Mouse (Mus musculus) left cerebral cortex, adult 11 months (tissue): ENCODE results near the gene Fam71e2.
"Not testable (repeated sequence)": the region's sequence is repeated elsewhere in the genome, so short reads cannot be mapped to it uniquely, and the experiment has no call there.

Source experiments
- DNase-seq: peaks from one replicate; pipeline ENCODE4 v3.0.0; 2022; ENCODE audit warnings: low spot score

The Fam71e2 gene

DNA sequence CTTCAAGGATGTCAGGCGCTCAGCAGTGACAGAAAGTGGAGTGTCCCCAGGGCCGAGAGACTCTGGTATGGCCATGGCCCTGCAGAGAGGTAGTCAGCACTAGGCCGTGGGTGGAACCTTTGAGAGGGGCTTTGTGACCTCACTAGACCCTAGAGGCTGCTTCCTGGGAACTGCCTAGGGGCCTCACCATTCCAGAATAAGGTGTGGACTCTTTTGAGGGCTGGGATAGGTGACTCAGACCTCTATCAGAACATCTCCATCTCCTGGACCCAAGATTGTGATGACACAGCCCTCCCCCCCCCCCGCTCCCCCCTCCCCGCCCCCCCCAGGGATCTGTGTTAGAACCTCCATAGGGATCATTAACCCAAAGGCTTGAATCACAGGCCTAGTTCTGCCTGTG lies at the start of gene Fam71e2:
Gene Fam71e2 (minus strand): TSS at position 101 of the 400 bp plus-strand sequence.
- no peak for DNase-seq

GRCm38 (mm10) chr7:4816559-4816958 lies 45.5 kb upstream of the Fam71e2 start:
- DNase-seq = no peak

- DNase-seq = no peak
Observed at GRCm38 (mm10) chr7:4813105-4813791, 42.1 kb upstream of the Fam71e2 start.

- DNase-seq = peak; percentile 99
Observed at GRCm38 (mm10) chr7:4812303-4813104, 41.4 kb upstream of the Fam71e2 start, which contains the start of gene Ube2s. Gene Ube2s (minus strand): TSS chr7:4812590.

GRCm38 (mm10) chr7:4811842-4812302 lies 40.8 kb upstream of the Fam71e2 start:
- no peak for DNase-seq

- not testable (repeated sequence) for DNase-seq
Observed at GRCm38 (mm10) chr7:4811131-4811530, 40.0 kb upstream of the Fam71e2 start.

DNA sequence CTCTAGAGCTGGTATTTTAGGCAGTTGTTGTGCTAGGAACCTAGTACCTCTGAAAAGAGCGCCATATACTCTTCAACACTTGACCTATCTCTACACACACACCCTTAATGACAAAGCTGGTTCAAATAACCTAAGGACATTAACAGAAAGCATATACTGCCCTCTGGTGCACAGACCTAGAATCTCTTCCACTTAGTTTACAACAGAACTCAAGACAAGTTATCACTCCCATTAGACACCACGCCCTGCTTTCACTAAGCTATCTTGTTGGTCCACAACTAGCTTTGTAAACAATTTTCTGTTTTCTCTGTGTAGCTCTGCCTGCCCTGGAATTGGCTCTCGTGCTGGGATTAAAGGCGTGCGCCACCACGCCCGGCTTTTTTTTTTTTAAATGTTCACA lies 35.6 kb upstream of the Fam71e2 start:
- DNase-seq = no peak

DNA sequence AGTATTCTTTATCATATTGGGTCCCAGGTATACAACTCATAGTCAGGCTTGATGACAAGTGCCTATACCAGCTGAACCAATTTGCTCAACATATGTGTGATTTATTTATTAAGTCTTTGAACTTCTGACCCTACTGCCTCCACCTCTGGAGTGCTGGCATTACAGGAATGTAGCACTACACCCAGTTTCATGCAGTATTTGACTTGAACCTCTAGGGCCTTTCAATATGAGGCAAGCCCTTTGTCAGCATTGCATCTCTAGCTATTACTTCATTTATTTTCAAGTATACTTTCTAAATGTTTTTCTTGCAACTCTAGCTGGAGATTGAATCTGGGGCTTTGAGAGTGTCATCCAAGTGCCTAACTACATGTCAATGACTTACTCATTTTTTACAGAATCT lies 31.1 kb upstream of the Fam71e2 start:
- no peak for DNase-seq

DNA sequence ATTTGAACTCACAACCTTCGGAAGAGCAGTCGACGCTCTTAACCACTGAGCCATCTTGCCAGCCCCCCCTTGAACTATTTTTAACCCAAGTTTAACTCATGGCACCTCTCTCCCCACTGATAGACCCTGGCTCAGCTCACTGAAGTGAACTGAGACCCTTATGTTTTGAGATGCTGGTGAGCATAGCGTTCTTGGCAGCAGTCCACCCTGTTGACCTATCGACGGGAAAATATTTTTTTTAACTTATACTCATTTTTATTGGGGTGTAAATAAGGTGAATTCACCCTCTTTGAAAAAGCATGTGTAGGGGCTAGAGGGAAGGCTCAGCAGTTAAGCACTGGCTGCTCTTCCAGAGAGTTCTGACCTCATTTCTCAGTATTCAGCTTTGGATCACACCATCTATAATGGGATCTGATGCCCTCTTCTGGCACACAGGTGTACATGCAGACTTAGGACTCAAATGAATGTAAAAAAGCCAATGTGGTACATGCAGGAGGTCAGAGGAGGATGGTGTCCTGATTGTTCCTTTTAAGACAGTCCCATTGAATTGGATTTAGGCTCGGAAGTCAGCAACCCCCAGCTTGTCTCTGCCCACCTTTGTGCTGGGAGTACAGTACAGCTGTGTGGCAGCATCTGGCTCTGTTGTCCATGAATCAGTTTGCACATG lies 24.8 kb upstream of the Fam71e2 start:
- DNase-seq = no peak

GRCm38 (mm10) chr7:4794631-4795168 lies 23.6 kb upstream of the Fam71e2 start:
- DNase-seq = no peak

GRCm38 (mm10) chr7:4793674-4794073 lies 22.6 kb upstream of the Fam71e2 start:
- DNase-seq = no peak

GRCm38 (mm10) chr7:4793248-4793647 lies 22.1 kb upstream of the Fam71e2 start:
- not testable (repeated sequence) for DNase-seq

- DNase-seq = peak; percentile 92
Observed at GRCm38 (mm10) chr7:4792278-4793212, 21.4 kb upstream of the Fam71e2 start, which contains the start of gene Rpl28. Gene Rpl28 (plus strand): TSS chr7:4792874.

DNA sequence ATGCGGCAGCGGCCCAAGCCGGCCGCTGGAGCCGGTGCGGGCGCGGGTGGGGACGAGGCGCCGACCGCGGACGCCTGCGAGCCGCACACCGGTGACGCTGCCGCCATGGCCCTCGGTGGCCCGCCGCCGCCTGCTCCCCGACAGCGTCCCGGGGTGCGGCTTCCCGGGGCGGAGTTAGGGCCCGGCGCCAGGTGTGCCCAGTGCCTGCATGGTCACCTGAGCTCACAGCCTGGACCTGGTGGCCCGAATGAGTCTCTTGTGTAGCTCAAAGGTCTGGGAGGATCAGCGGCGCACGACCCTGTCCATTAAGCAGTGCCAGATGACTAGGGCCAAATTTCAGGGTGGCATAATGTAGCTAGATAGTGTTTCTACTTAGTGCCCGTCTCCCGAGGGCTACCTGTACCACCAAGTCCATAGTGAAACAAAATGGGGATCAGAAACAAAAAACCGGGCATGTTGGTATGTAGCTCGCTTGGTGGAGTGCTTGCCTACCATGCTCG lies 18.4 kb upstream of the Fam71e2 start, which contains the start of gene Tmem238:
Gene Tmem238 (minus strand): TSS at position 221 of the 500 bp plus-strand sequence.
- no peak for DNase-seq

DNA sequence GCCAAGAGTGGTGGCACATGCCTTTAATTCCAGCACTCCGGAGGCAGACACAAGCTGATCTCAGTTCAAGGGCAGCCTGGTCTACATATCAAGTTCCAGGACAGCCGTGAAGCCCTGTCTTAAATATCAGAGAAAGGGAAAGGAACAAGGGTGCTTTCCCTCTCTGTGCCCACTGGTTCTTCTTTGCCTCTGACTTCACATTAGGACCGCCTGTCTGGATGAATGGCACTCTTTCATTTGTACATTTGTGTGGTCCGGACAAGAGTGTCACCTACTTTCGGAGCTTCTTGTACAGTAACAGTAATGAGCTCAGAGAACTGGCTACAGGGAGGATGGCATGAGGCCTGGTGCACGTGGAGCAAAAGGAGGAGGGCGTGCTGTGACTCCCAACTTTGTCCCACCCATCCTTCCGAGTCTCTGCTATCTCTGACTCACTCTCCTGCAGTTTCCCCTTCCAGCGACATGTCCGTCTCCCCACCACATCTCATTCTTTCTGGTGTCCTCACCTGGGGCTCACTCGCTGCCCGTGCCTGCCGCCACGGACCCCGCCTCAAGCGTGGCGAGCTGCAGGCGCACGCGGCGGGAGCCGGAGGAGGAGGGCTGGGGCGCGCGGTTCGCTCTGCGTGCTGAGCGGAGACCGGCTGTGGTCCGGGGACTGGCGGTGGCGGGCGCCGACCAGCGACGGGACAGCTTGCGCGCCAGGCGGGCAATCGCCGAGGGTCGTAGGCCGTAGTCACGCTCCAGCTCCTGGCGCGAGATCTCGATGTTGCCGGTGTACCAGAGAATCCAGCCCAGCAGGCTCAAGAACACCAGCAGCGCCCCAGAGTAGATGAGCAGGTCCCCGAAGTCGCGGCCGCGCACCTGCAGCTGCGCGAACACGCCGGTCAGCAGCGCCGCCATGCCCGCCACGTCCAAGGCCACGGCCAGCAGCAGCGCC lies 17.7 kb upstream of the Fam71e2 start:
- no peak for DNase-seq

- DNase-seq = no peak
Observed at GRCm38 (mm10) chr7:4783667-4784268, 12.7 kb upstream of the Fam71e2 start.

- DNase-seq = no peak
Observed at GRCm38 (mm10) chr7:4782759-4783158, 11.7 kb upstream of the Fam71e2 start, which contains the start of the genes Il11 and Tmem190. Gene Il11 (minus strand): TSS chr7:4782859. Gene Tmem190 (plus strand): TSS chr7:4782937.

- DNase-seq = no peak
Observed at GRCm38 (mm10) chr7:4782130-4782529, 11.0 kb upstream of the Fam71e2 start.

- no peak for DNase-seq
Observed at GRCm38 (mm10) chr7:4779921-4780320, 8.8 kb upstream of the Fam71e2 start.
